Comparison of ENCODE assay signal across 8 mouse cellular contexts in the genomic region with DNA sequence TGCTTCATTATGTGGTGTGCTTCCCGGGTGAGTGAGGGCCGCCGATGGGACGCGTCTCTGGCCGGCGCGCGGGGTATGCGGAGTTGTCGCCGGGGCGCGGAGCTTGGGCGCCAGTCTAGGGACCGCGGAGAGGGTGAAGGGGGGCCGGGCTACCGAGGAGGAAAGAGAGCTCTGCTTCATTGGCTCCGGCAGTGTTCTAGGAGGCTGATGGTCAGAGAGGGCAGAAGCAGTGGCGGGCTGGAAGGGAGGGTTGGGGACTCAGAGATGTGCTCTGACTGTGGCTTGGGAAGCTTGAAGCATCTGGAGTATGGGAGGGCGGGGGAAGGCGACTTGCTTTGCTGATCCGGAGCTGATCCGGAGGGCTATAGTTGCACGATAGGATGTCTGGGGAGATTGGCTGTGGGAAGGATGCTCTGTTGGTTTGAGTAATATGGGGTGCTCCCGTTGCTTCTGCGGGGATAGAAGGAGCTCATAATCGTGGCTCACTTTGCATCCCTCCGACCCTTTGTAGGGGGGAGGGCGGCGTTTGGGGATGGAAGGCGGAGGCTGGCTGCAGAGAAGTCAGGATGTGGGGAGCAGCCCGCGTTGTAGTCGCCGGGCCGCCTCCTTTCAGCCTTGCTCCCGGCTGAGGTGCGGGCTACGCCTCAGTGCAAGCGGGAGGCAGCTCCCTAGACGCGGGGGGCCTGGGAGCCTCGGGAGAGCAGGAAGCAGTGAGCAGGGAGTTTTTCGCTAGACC. TPM values are rescaled to one million over a fixed set of nuclear protein-coding genes. Genes with fewer than 3 reads are reported as not detected.
DNase-seq lines count a peak whose midpoint lies in the region; ATAC-seq and TF ChIP-seq lines count a peak whose summit lies in the region.

No protein-coding gene starts in this region.

- H3K4me2 ChIP-seq in intestine, postnatal 0 days (replicated peaks; ENCODE audit: low read depth) = peak overlapping the region; percentile 97
- H3K4me2 ChIP-seq in midbrain, embryonic 12.5 days (replicated peaks) = peak overlapping the region; percentile 77
- peak overlapping the region; percentile 92 for H3K4me2 ChIP-seq in stomach, embryonic 16.5 days (ENCODE audit: low read depth, low read length)

- peak overlapping the region; percentile 79 for H3K4me3 ChIP-seq in intestine, postnatal 0 days (ENCODE audit: low read depth, low read length)
- peak overlapping the region; percentile 64 for H3K4me3 ChIP-seq in midbrain, embryonic 12.5 days
- peak overlapping the region; percentile 79 for H3K4me3 ChIP-seq in stomach, embryonic 16.5 days (replicated peaks; ENCODE audit: low read length)

- whole genome bisulfite sequencing in intestine, postnatal 0 days = under 1% methylated on average over 46 of the region's 46 CpGs
- WGBS in midbrain, embryonic 12.5 days = under 1% methylated on average over 46 of the region's 46 CpGs
- under 1% methylated on average over 46 of the region's 46 CpGs for WGBS in stomach, embryonic 16.5 days

- H3K9ac ChIP-seq in intestine, postnatal 0 days (ENCODE audit: low read depth, low read length) = peak overlapping the region; percentile 78
- peak overlapping the region; percentile 81 for H3K9ac ChIP-seq in midbrain, embryonic 12.5 days (replicated peaks)
- H3K9ac ChIP-seq in stomach, embryonic 16.5 days (ENCODE audit: low read length) = peak overlapping the region; percentile 94

- DNase-seq in adrenal gland, postnatal 25 days = peak; percentile 70
- peak; percentile 74 for DNase-seq in embryo, embryonic 9.5 days (ENCODE audit: extremely low spot score)
- peak; percentile 56 to 68 for DNase-seq in gastrocnemius, postnatal 4 days (ENCODE audit: low spot score in 2 of 2)
- DNase-seq in left cerebral cortex, postnatal 4 days = peak; percentile 59

- H3K4me1 ChIP-seq in intestine, postnatal 0 days (replicated peaks; ENCODE audit: control insufficient read depth, insufficient read depth, low read length) = 0 out of 2 replicates have a peak, but pooled peaks cover 4% of the 10 kb centered on the region
- H3K4me1 ChIP-seq in midbrain, embryonic 12.5 days = peaks cover 16% of the 10 kb centered on the region
- peaks cover 11% of the 10 kb centered on the region; the same call in 1 of the 2 replicates for H3K4me1 ChIP-seq in stomach, embryonic 16.5 days (ENCODE audit: control insufficient read depth, insufficient read depth, low read length)

- intact Hi-C loops in left cerebral cortex, postnatal 4 days (cut with DNase I) = loop anchor here (5.0 kb wide), 1 partner anchor 588 kb away; no protein-coding TSS in a partner anchor

- H3K36me3 ChIP-seq in intestine, postnatal 0 days (ENCODE audit: control insufficient read depth, insufficient read depth) = no peaks in the 10 kb centered on the region
- no peaks in the 10 kb centered on the region for H3K36me3 ChIP-seq in midbrain, embryonic 12.5 days
- H3K36me3 ChIP-seq in stomach, embryonic 16.5 days (ENCODE audit: control insufficient read depth, insufficient read depth, low read length) = no peaks in the 10 kb centered on the region

- H3K27ac ChIP-seq in intestine, postnatal 0 days (ENCODE audit: low read depth, low read length) = peak overlapping the region; percentile 93
- peak overlapping the region; percentile 94 for H3K27ac ChIP-seq in midbrain, embryonic 12.5 days (replicated peaks)
- peak overlapping the region; percentile 98 for H3K27ac ChIP-seq in stomach, embryonic 16.5 days (ENCODE audit: low read length)

- H3K9me3 ChIP-seq in intestine, postnatal 0 days (ENCODE audit: control insufficient read depth) = no peaks in the 10 kb centered on the region
- H3K9me3 ChIP-seq in midbrain, embryonic 12.5 days = no peaks in the 10 kb centered on the region
- H3K9me3 ChIP-seq in stomach, embryonic 16.5 days (replicated peaks; ENCODE audit: control insufficient read depth, low read length) = no peaks in the 10 kb centered on the region

- no peaks in the 10 kb centered on the region for H3K27me3 ChIP-seq in intestine, postnatal 0 days (replicated peaks; ENCODE audit: control insufficient read depth, insufficient read depth, low read length)
- H3K27me3 ChIP-seq in midbrain, embryonic 12.5 days = peaks cover 9% of the 10 kb centered on the region; the same call in 1 of the 2 replicates
- no peaks in the 10 kb centered on the region for H3K27me3 ChIP-seq in stomach, embryonic 16.5 days (ENCODE audit: control insufficient read depth, insufficient read depth, low read length)

- no peak for TF ChIP-seq CTCF in intestine, postnatal 0 days (IDR thresholded peaks at IDR 0.05; ENCODE audit: low read depth)

- ATAC-seq in intestine, postnatal 0 days = no peak
- peak; percentile 61 for ATAC-seq in midbrain, embryonic 12.5 days (ENCODE audit: low FRiP score, low read depth)
- ATAC-seq in stomach, embryonic 16.5 days (ENCODE audit: insufficient read depth, low FRiP score) = peak; percentile 37
- no peak for ATAC-seq in granulocyte monocyte progenitor cell, adult 5-6 weeks (replicated peaks; ENCODE audit: poor library complexity, severe bottlenecking)

RNA-seq across cellular contexts. Expression of a gene that starts 1.1 kb away (rescaled TPM):
- total RNA-seq in adrenal gland, postnatal 25 days (2021) = 88.7 and 106 TPM in 2 replicates
- 10 to 100 TPM; 44.9 to 51.5 TPM for total RNA-seq in gastrocnemius, postnatal 4 days (2021)
- polyA plus RNA-seq in intestine, postnatal 0 days (2015; fragmentation: Nextera tagmentation; extraction: Ambion mirVana) = 3.7 and 6.9 TPM in 2 replicates
- total RNA-seq in left cerebral cortex, postnatal 4 days (2021) = 100 to 1,000 TPM; 127 to 141 TPM
- 39.9 and 47.4 TPM in 2 replicates for polyA plus RNA-seq in midbrain, embryonic 12.5 days (2016; fragmentation: Nextera tagmentation; extraction: Ambion mirVana)
- polyA plus RNA-seq in stomach, embryonic 16.5 days (2015; fragmentation: Nextera tagmentation; extraction: Ambion mirVana) = 20.0 and 20.8 TPM in 2 replicates
- total RNA-seq in granulocyte monocyte progenitor cell, adult 5-6 weeks (2014; fragmentation: Nextera tagmentation) = not detected in 2 replicates
- not detected in 2 replicates for total RNA-seq in granulocyte monocyte progenitor cell, adult 5-6 weeks (2017)

Comparison
In these comparisons a context has a peak if more than half of its experiments do, and no peak if none do; other contexts are left out.
1. ATAC-seq: peak in midbrain, embryonic 12.5 days (single experiment) and stomach, embryonic 16.5 days (single experiment); none in intestine, postnatal 0 days (single experiment) and granulocyte monocyte progenitor cell, adult 5-6 weeks (single experiment).
2. RNA of a gene that starts 1.1 kb away (total RNA-seq): 127 to 141 TPM in left cerebral cortex, postnatal 4 days, 88.7 to 106 TPM in adrenal gland, postnatal 25 days and 44.9 to 51.5 TPM in gastrocnemius, postnatal 4 days; not detected in granulocyte monocyte progenitor cell, adult 5-6 weeks; every median in the first group is over 10 times any median in the second.
3. Peak in every context shown above with its lines, with median percentiles within 50 percentile points of each other: DNase-seq, H3K27ac ChIP-seq, H3K4me2 ChIP-seq, H3K4me3 ChIP-seq and H3K9ac ChIP-seq.